Mouse (Mus musculus) naive thymus-derived CD4-positive, alpha-beta T cell, adult 5 months (primary cell): ENCODE results near the gene Tceal9. TPM values are rescaled to one million over a fixed set of nuclear protein-coding genes. Genes with fewer than 3 reads are reported as not detected.

Experiments used
- polyA plus RNA-seq: library from polyadenylated mRNA; unstranded; fragments of 100-300 nt; shearing (Covaris generic); gene quantifications from one replicate; pipeline ENCODE4 v1.2.1, GENCODE M21; 2017

Gene Tceal9
- 42.0 TPM for polyA plus RNA-seq

GRCm38 (mm10) chrX:136244574-136245229, at the start of gene Tceal9:
Gene Tceal9, plus strand, starts transcription at chrX:136245079.

GRCm38 (mm10) chrX:136203664-136204066, 41.2 kb upstream of the Tceal9 start, which contains the start of gene Tceal5:
Gene Tceal5, minus strand, starts transcription at chrX:136203876.

GRCm38 (mm10) chrX:136214729-136215677, 29.9 kb upstream of the Tceal9 start, which contains the start of the genes Tceal7 and Bex1:
Gene Tceal7, plus strand, starts transcription at chrX:136214779.
Gene Bex1, minus strand, starts transcription at chrX:136215513.

GRCm38 (mm10) chrX:136269743-136270392, 25.0 kb downstream of the Tceal9 start, which contains the start of gene Bex3:
Gene Bex3, plus strand, starts transcription at chrX:136270253.

Other genes starting within 250 kb of the Tceal9 start
- gene Arxes1, start 211.7 kb upstream of the Tceal9 start, polyA plus RNA-seq = not detected
- 0.41 TPM for gene Bex2, start 176.8 kb upstream of the Tceal9 start, polyA plus RNA-seq
- gene Nxf3, start 159.8 kb upstream of the Tceal9 start, polyA plus RNA-seq = not detected
- gene Bex4, start 106.1 kb upstream of the Tceal9 start, polyA plus RNA-seq = not detected
- not detected for gene Tceal8, start 72.7 kb upstream of the Tceal9 start, polyA plus RNA-seq
- not detected for gene Tceal5, start 41.2 kb upstream of the Tceal9 start, polyA plus RNA-seq
- gene Tceal7, start 30.3 kb upstream of the Tceal9 start, polyA plus RNA-seq = not detected
- not detected for gene Bex1, start 29.6 kb upstream of the Tceal9 start, polyA plus RNA-seq
- 155 TPM for gene Bex3, start 25.2 kb downstream of the Tceal9 start, polyA plus RNA-seq